Mouse (Mus musculus): ENCODE data around the gene Hdac11. TPM values are rescaled to one million over a fixed set of nuclear protein-coding genes. Genes with fewer than 3 reads are reported as not detected.

Hdac11 gene
- polyA plus RNA-seq, 1 experiment = 39.3 TPM

- no peaks in the 10 kb centered on the region for H3K79me2 ChIP-seq (ENCODE audit: control insufficient read depth, insufficient read depth)
- no peak overlapping the region for H3K4me2 ChIP-seq (ENCODE audit: low read depth)
- no peak overlapping the region for H3K4me3 ChIP-seq
- H3K36me3 ChIP-seq (ENCODE audit: control insufficient read depth, insufficient read depth) = no peaks in the 10 kb centered on the region
- TF ChIP-seq CEBPB (IDR thresholded peaks at IDR 0.05; ENCODE audit: insufficient read depth, poor library complexity, severe bottlenecking) (no peak), MYOD1 (IDR thresholded peaks at IDR 0.05; ENCODE audit: control insufficient read depth in 1 of 3, insufficient read length in 2 of 3, low read depth in 2 of 3) (no peak), MYOG (IDR thresholded peaks at IDR 0.05; ENCODE audit: control insufficient read depth in 1 of 3, insufficient read depth in 1 of 3, insufficient read length in 2 of 3, low read depth in 2 of 3) (no peak), POLR2AphosphoS2 (IDR thresholded peaks at IDR 0.05; ENCODE audit: insufficient read length, low read depth) (no peak), TCF3 (IDR thresholded peaks at IDR 0.05; ENCODE audit: insufficient read length, low read depth) (no peak), E2F4 (IDR thresholded peaks at IDR 0.05; ENCODE audit: insufficient read depth) (no peak), USF1 (IDR thresholded peaks at IDR 0.05; ENCODE audit: low read depth) (no peak), TCF12 (IDR thresholded peaks at IDR 0.05; ENCODE audit: insufficient read depth, poor library complexity, severe bottlenecking) (no peak), SRF (IDR thresholded peaks at IDR 0.05; ENCODE audit: control insufficient read depth, insufficient read length, low read depth) (no peak), REST (IDR thresholded peaks at IDR 0.05; ENCODE audit: insufficient read depth, insufficient read length) (no peak), MAX (IDR thresholded peaks at IDR 0.05; ENCODE audit: low read depth) (no peak), POLR2A (IDR thresholded peaks at IDR 0.05; ENCODE audit: insufficient read length, low read depth) (no peak)
- peaks cover 18% of the 10 kb centered on the region for H3K27me3 ChIP-seq (ENCODE audit: control insufficient read depth, insufficient read depth, insufficient read length)
- no peak overlapping the region for H3ac ChIP-seq (ENCODE audit: control insufficient read depth, insufficient read length)
Observed at GRCm38 (mm10) chr6:91125228-91125585, 31.3 kb upstream of the Hdac11 start.

GRCm38 (mm10) chr6:91128996-91129395, 27.5 kb upstream of the Hdac11 start:
- peaks cover 41% of the 10 kb centered on the region for H3K27me3 ChIP-seq (ENCODE audit: control insufficient read depth, insufficient read depth, insufficient read length)
- TF ChIP-seq CEBPB (IDR thresholded peaks at IDR 0.05; ENCODE audit: insufficient read depth, poor library complexity, severe bottlenecking) = no peak
- TF ChIP-seq E2F4 (IDR thresholded peaks at IDR 0.05; ENCODE audit: insufficient read depth) = no peak
- TF ChIP-seq TCF3 (IDR thresholded peaks at IDR 0.05; ENCODE audit: insufficient read length, low read depth) = no peak
- no peak for TF ChIP-seq MYOD1 (IDR thresholded peaks at IDR 0.05; ENCODE audit: control insufficient read depth in 1 of 3, insufficient read length in 2 of 3, low read depth in 2 of 3)
- no peak for TF ChIP-seq USF1 (IDR thresholded peaks at IDR 0.05; ENCODE audit: low read depth)
- no peak for TF ChIP-seq MAX (IDR thresholded peaks at IDR 0.05; ENCODE audit: low read depth)
- TF ChIP-seq SRF (IDR thresholded peaks at IDR 0.05; ENCODE audit: control insufficient read depth, insufficient read length, low read depth) = no peak
- TF ChIP-seq REST (IDR thresholded peaks at IDR 0.05; ENCODE audit: insufficient read depth, insufficient read length) = no peak
- no peak for TF ChIP-seq POLR2AphosphoS2 (IDR thresholded peaks at IDR 0.05; ENCODE audit: insufficient read length, low read depth)
- no peak for TF ChIP-seq MYOG (IDR thresholded peaks at IDR 0.05; ENCODE audit: control insufficient read depth in 1 of 3, insufficient read depth in 1 of 3, insufficient read length in 2 of 3, low read depth in 2 of 3)
- no peak for TF ChIP-seq TCF12 (IDR thresholded peaks at IDR 0.05; ENCODE audit: insufficient read depth, poor library complexity, severe bottlenecking)
- no peak for TF ChIP-seq POLR2A (IDR thresholded peaks at IDR 0.05; ENCODE audit: insufficient read length, low read depth)
- no peak overlapping the region for H3ac ChIP-seq (ENCODE audit: control insufficient read depth, insufficient read length)
- no peaks in the 10 kb centered on the region for H3K79me2 ChIP-seq (ENCODE audit: control insufficient read depth, insufficient read depth)
- no peaks in the 10 kb centered on the region for H3K36me3 ChIP-seq (ENCODE audit: control insufficient read depth, insufficient read depth)
- no peak overlapping the region for H3K4me2 ChIP-seq (ENCODE audit: low read depth)
- H3K4me3 ChIP-seq = no peak overlapping the region

DNA sequence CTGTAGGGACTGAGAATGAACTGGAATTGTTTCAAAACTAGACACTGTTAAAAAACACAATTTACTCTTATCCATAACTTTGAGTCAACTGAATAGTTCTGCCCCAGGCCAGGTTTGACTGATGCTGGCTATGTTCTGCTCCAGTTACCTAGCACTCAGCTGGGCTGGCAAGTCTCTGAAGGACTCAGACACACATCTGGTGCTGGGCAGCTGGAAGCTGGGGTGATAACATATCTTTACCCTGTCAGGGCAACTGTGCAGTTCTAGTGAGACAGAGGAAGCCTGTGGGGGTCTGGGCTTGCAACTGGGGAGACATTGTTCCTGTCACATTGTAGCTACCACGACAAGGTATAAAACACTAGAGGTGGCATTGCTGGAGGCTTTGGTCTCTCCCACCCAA, 25.6 kb upstream of the Hdac11 start:
- Histone ChIP-seq H3K27me3 (ENCODE audit: control insufficient read depth, insufficient read depth, insufficient read length) (peaks cover 46% of the 10 kb centered on the region), H3K4me2 (ENCODE audit: low read depth) (no peak overlapping the region), H3K79me2 (ENCODE audit: control insufficient read depth, insufficient read depth) (no peaks in the 10 kb centered on the region), H3K4me3 (no peak overlapping the region), H3ac (ENCODE audit: control insufficient read depth, insufficient read length) (no peak overlapping the region), H3K36me3 (ENCODE audit: control insufficient read depth, insufficient read depth) (no peaks in the 10 kb centered on the region)
- TF ChIP-seq E2F4 (IDR thresholded peaks at IDR 0.05; ENCODE audit: insufficient read depth) (no peak), POLR2AphosphoS2 (IDR thresholded peaks at IDR 0.05; ENCODE audit: insufficient read length, low read depth) (no peak), TCF12 (IDR thresholded peaks at IDR 0.05; ENCODE audit: insufficient read depth, poor library complexity, severe bottlenecking) (no peak), SRF (IDR thresholded peaks at IDR 0.05; ENCODE audit: control insufficient read depth, insufficient read length, low read depth) (no peak), TCF3 (IDR thresholded peaks at IDR 0.05; ENCODE audit: insufficient read length, low read depth) (no peak), REST (IDR thresholded peaks at IDR 0.05; ENCODE audit: insufficient read depth, insufficient read length) (no peak), MYOD1 (IDR thresholded peaks at IDR 0.05; ENCODE audit: control insufficient read depth in 1 of 3, insufficient read length in 2 of 3, low read depth in 2 of 3) (no peak), MYOG (IDR thresholded peaks at IDR 0.05; ENCODE audit: control insufficient read depth in 1 of 3, insufficient read depth in 1 of 3, insufficient read length in 2 of 3, low read depth in 2 of 3) (no peak), CEBPB (IDR thresholded peaks at IDR 0.05; ENCODE audit: insufficient read depth, poor library complexity, severe bottlenecking) (no peak), USF1 (IDR thresholded peaks at IDR 0.05; ENCODE audit: low read depth) (no peak), MAX (IDR thresholded peaks at IDR 0.05; ENCODE audit: low read depth) (no peak), POLR2A (IDR thresholded peaks at IDR 0.05; ENCODE audit: insufficient read length, low read depth) (no peak)

DNA sequence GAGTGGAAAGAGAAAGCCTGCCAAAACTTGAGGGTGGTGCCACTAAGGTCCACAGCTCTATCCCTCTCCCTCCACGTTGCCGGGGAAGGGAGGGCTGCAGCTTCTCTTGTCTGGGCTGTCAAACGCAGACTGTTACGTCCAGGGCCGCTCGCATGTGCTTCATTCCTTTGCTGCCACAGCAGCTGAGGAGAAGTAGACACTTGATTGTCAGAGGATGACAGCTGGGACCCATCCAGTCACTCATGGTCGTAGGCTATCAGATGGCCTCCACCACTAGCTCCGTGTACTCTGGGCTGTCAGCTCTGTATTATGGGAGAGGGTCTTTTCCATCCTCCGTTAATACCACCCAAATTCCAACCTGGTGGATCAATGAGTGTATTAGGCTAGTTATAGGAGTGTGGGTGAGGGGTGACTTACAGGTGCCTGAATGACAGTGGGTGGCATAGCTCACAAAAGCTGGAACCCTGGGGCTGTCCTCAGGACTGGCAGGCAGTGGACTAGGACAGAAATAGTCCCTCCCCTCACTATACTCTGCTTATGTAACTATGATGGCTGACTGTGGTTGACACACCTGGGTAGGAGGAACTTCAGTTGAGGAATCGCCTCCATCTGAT, 19.0 kb upstream of the Hdac11 start:
- peak overlapping the region; percentile 18 for H3K4me2 ChIP-seq (ENCODE audit: low read depth)
- no peaks in the 10 kb centered on the region for H3K36me3 ChIP-seq (ENCODE audit: control insufficient read depth, insufficient read depth)
- peaks cover 22% of the 10 kb centered on the region for H3K27me3 ChIP-seq (ENCODE audit: control insufficient read depth, insufficient read depth, insufficient read length)
- H3K4me3 ChIP-seq = no peak overlapping the region
- peak; percentile 35 for TF ChIP-seq TCF3 (IDR thresholded peaks at IDR 0.05; ENCODE audit: insufficient read length, low read depth)
- TF ChIP-seq TCF12 (IDR thresholded peaks at IDR 0.05; ENCODE audit: insufficient read depth, poor library complexity, severe bottlenecking) = no peak
- peak; percentile 20 to 87 (median 87) for TF ChIP-seq MYOD1 (IDR thresholded peaks at IDR 0.05; ENCODE audit: control insufficient read depth in 1 of 3, insufficient read length in 2 of 3, low read depth in 2 of 3)
- TF ChIP-seq MYOG (IDR thresholded peaks at IDR 0.05; ENCODE audit: control insufficient read depth in 1 of 3, insufficient read depth in 1 of 3, insufficient read length in 2 of 3, low read depth in 2 of 3) = peak; percentile 57 to 92 (median 58)
- TF ChIP-seq E2F4 (IDR thresholded peaks at IDR 0.05; ENCODE audit: insufficient read depth) = no peak
- no peak for TF ChIP-seq MAX (IDR thresholded peaks at IDR 0.05; ENCODE audit: low read depth)
- no peaks in the 10 kb centered on the region for H3K79me2 ChIP-seq (ENCODE audit: control insufficient read depth, insufficient read depth)
- no peak overlapping the region for H3ac ChIP-seq (ENCODE audit: control insufficient read depth, insufficient read length)
